Mouse (Mus musculus): ENCODE data around the gene Ptpn5. TPM values are rescaled to one million over a fixed set of nuclear protein-coding genes. Genes with fewer than 3 reads are reported as not detected.

Ptpn5 gene
- polyA plus RNA-seq, 1 experiment from 2014 or later, result 18.5 TPM

DNA sequence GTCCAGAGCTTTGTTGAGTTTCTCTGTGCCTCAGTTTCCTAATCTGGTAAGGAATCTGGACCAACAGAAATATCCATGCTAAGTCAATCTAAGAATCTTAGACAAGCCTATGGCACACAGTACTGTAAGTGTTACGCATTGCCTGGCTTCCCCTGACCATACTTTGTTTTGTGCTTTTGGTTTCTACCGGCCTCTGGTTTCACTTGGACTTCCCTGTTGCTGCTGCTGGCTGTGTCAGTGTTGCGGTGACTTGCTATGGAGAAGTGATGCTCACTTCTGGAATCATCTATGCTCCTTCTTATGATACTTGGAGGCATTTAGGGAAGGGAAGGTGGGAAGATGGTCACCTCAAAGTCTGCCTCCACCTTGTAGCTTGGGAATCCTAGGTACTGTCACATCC lies 11.5 kb downstream of the Ptpn5 start:
- ATAC-seq (ENCODE audit: low FRiP score) (no peak), DNase-seq (ENCODE audit: low spot score, missing footprints) (no peak)

DNA sequence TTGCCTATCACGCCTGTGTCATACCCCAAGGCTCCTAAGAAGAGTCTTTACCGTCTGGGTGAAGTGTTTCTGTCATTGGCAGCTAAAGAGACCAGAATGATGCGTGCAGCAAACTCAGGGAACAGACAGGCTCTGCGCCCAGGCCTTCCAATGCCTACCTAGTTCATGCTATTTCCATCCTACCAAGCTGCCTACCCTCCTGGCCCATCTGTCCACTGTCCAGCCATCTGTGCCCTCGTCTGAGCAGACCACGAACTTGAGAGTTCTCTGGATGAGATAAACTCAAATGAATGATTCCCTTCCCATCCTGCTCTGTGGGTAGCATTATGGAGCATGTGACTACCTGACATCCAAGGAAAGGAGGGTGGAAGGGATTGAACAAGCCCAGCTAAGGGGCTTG lies 16.8 kb downstream of the Ptpn5 start:
- WGBS, result 76% methylated on average over 6 of the region's 6 CpGs
- Histone ChIP-seq H3K9ac (ENCODE audit: low read length) (no peak overlapping the region), H3K4me1 (ENCODE audit: control insufficient read depth, insufficient read depth, low read length) (no peaks in the 10 kb centered on the region), H3K9me3 (ENCODE audit: control insufficient read depth, low read length) (no peaks in the 10 kb centered on the region), H3K4me2 (no peak overlapping the region), H3K27me3 (ENCODE audit: control insufficient read depth, insufficient read depth, low read length) (no peaks in the 10 kb centered on the region), H3K4me3 (ENCODE audit: low read depth, low read length) (no peak overlapping the region), H3K36me3 (ENCODE audit: control insufficient read depth, insufficient read depth, low read length) (no peaks in the 10 kb centered on the region), H3K27ac (ENCODE audit: low read depth, low read length) (no peak overlapping the region)
- DNase-seq (ENCODE audit: low spot score, missing footprints) (no peak), ATAC-seq (ENCODE audit: low FRiP score) (no peak)

More for the DNA sequence above, 11.5 kb downstream of the Ptpn5 start:
- 90% methylated on average over 3 of the region's 3 CpGs for WGBS
- no peaks in the 10 kb centered on the region for H3K36me3 ChIP-seq (ENCODE audit: control insufficient read depth, insufficient read depth, low read length)
- H3K9me3 ChIP-seq (ENCODE audit: control insufficient read depth, low read length), result no peaks in the 10 kb centered on the region
- no peak overlapping the region for H3K9ac ChIP-seq (ENCODE audit: low read length)
- H3K27me3 ChIP-seq (ENCODE audit: control insufficient read depth, insufficient read depth, low read length), result no peaks in the 10 kb centered on the region
- no peak overlapping the region for H3K27ac ChIP-seq (ENCODE audit: low read depth, low read length)
- no peaks in the 10 kb centered on the region for H3K4me1 ChIP-seq (ENCODE audit: control insufficient read depth, insufficient read depth, low read length)
- H3K4me2 ChIP-seq, result no peak overlapping the region
- no peak overlapping the region for H3K4me3 ChIP-seq (ENCODE audit: low read depth, low read length)

DNA sequence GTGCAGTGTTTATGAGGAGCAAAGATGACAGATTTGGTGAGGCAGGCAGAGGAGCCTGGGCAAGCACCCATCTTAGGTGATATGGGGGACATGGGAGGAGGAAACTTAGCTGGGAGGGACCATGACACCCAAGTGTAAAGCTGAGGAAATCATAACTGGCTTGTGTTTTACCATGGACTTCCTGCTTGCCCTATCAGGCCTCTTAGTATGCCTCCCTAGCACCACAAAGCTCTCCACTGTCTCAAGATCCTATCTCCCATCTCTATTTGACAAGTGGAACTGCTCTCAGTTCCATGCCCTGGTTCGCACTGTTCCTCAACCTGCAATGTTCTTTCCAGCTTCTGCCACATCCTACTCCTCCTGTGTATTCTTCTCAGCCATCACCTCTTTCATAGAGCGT lies 18.0 kb downstream of the Ptpn5 start:
- H3K36me3 ChIP-seq (ENCODE audit: control insufficient read depth, insufficient read depth, low read length), result no peaks in the 10 kb centered on the region

DNA sequence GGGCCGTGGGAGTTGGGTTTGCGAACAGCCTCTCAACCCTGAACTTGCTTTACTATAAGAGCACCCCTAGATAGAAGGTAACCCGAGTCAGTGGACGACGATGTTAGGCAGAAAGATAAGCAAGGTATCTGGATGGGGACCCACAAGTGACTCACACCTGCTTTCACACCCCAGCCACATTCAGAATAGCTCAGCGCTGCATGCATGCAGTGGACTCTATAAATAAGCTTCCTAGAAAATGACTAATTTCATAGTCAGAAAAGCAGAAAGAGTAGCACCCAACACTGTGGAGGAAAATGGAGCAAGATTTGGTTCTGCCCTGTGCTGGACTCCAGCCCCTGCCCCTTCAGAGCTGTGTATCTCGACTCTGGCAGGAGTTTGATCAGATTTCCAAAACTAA lies 20.1 kb downstream of the Ptpn5 start:
- WGBS, result 85% methylated on average over 7 of the region's 7 CpGs
- Histone ChIP-seq H3K9me3 (ENCODE audit: control insufficient read depth, low read length) (no peaks in the 10 kb centered on the region), H3K9ac (ENCODE audit: low read length) (no peak overlapping the region), H3K27ac (ENCODE audit: low read depth, low read length) (no peak overlapping the region), H3K4me1 (ENCODE audit: control insufficient read depth, insufficient read depth, low read length) (no peaks in the 10 kb centered on the region), H3K4me2 (no peak overlapping the region), H3K27me3 (ENCODE audit: control insufficient read depth, insufficient read depth, low read length) (no peaks in the 10 kb centered on the region), H3K36me3 (ENCODE audit: control insufficient read depth, insufficient read depth, low read length) (no peaks in the 10 kb centered on the region), H3K4me3 (ENCODE audit: low read depth, low read length) (no peak overlapping the region)
- no peak for ATAC-seq (ENCODE audit: low FRiP score)
- no peak for DNase-seq (ENCODE audit: low spot score, missing footprints)

More for the DNA sequence above, 18.0 kb downstream of the Ptpn5 start:
- ATAC-seq (ENCODE audit: low FRiP score) (no peak), DNase-seq (ENCODE audit: low spot score, missing footprints) (no peak)
- 76% methylated on average over 2 of the region's 2 CpGs for WGBS
- Histone ChIP-seq H3K27ac (ENCODE audit: low read depth, low read length) (no peak overlapping the region), H3K4me3 (ENCODE audit: low read depth, low read length) (no peak overlapping the region), H3K27me3 (ENCODE audit: control insufficient read depth, insufficient read depth, low read length) (no peaks in the 10 kb centered on the region), H3K4me2 (no peak overlapping the region), H3K9ac (ENCODE audit: low read length) (no peak overlapping the region), H3K9me3 (ENCODE audit: control insufficient read depth, low read length) (no peaks in the 10 kb centered on the region), H3K4me1 (ENCODE audit: control insufficient read depth, insufficient read depth, low read length) (no peaks in the 10 kb centered on the region)

DNA sequence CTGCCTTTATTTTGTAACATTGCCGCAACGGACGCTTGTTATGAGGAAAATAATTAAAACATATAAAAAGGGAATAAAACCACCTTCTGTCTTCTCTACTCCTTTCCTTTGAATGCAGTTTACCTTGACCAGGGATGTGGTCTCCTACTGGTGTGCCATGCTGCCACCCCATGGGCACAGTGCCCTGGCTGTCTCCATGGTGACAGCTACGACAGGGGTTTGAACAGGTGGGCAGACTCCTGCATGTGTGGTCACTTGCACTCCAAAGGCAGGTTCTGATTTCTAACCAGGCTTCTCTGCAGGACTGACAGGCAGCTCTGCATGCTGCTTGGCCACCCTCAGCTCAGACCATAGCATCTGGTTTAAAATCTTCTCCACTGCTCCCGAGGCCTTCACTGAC lies 21.4 kb downstream of the Ptpn5 start:
- WGBS, result 90% methylated on average over 5 of the region's 5 CpGs

DNA sequence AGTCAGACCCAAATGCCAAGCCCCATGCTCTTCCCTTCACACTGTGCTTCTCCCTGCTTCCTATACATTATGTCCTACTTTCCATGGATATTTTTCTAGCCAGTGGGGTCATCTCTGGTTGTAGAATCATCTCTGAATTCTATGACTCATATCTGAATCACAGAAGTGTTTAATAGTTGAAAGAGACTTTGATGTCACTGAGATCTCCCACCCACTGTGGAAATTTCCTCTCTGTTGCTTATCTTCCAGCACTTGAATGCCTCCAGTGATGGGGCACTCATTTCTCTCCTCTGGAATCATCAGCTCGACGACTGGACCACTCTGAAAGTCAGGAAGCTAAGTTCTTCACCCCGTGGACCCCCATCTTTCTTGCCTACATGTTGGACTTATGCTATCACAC lies 22.4 kb downstream of the Ptpn5 start:
- no peaks in the 10 kb centered on the region for H3K36me3 ChIP-seq (ENCODE audit: control insufficient read depth, insufficient read depth, low read length)
- H3K27me3 ChIP-seq (ENCODE audit: control insufficient read depth, insufficient read depth, low read length), result no peaks in the 10 kb centered on the region
- DNase-seq (ENCODE audit: low spot score, missing footprints) (no peak), ATAC-seq (ENCODE audit: low FRiP score) (no peak)
- H3K4me2 ChIP-seq, result no peak overlapping the region
- H3K4me1 ChIP-seq (ENCODE audit: control insufficient read depth, insufficient read depth, low read length), result no peaks in the 10 kb centered on the region
- H3K9ac ChIP-seq (ENCODE audit: low read length), result no peak overlapping the region
- H3K9me3 ChIP-seq (ENCODE audit: control insufficient read depth, low read length), result no peaks in the 10 kb centered on the region
- no peak overlapping the region for H3K27ac ChIP-seq (ENCODE audit: low read depth, low read length)
- 78% methylated on average over 3 of the region's 3 CpGs for WGBS
- no peak overlapping the region for H3K4me3 ChIP-seq (ENCODE audit: low read depth, low read length)

More for the DNA sequence above, 21.4 kb downstream of the Ptpn5 start:
- Histone ChIP-seq H3K4me1 (ENCODE audit: control insufficient read depth, insufficient read depth, low read length) (no peaks in the 10 kb centered on the region), H3K27me3 (ENCODE audit: control insufficient read depth, insufficient read depth, low read length) (no peaks in the 10 kb centered on the region), H3K4me3 (ENCODE audit: low read depth, low read length) (no peak overlapping the region), H3K4me2 (no peak overlapping the region), H3K27ac (ENCODE audit: low read depth, low read length) (no peak overlapping the region), H3K36me3 (ENCODE audit: control insufficient read depth, insufficient read depth, low read length) (no peaks in the 10 kb centered on the region), H3K9ac (ENCODE audit: low read length) (no peak overlapping the region), H3K9me3 (ENCODE audit: control insufficient read depth, low read length) (no peaks in the 10 kb centered on the region)
- ATAC-seq (ENCODE audit: low FRiP score) (no peak), DNase-seq (ENCODE audit: low spot score, missing footprints) (no peak)

DNA sequence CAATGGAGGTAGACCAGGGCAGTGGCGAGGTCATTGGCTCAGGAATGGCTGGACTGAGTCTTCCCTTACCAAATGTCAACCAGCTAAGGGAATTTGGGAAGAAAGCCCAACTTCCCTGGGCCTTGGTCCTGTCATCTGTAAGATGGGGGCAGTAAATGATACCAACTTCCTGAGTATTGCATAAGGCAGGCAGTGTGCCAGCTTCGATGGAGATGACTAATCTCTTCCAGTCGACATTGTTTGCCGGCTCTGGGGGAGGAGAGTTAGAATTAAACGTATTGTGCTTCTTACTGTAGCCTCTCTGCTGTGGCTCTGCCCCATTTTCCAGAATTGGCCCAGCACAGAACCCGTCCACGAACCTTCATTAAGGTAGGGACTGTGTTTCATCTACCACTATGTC lies 23.0 kb downstream of the Ptpn5 start:
- Histone ChIP-seq H3K27me3 (ENCODE audit: control insufficient read depth, insufficient read depth, low read length) (no peaks in the 10 kb centered on the region), H3K27ac (ENCODE audit: low read depth, low read length) (no peak overlapping the region), H3K4me1 (ENCODE audit: control insufficient read depth, insufficient read depth, low read length) (no peaks in the 10 kb centered on the region), H3K36me3 (ENCODE audit: control insufficient read depth, insufficient read depth, low read length) (no peaks in the 10 kb centered on the region), H3K4me3 (ENCODE audit: low read depth, low read length) (no peak overlapping the region), H3K4me2 (no peak overlapping the region), H3K9ac (ENCODE audit: low read length) (no peak overlapping the region), H3K9me3 (ENCODE audit: control insufficient read depth, low read length) (no peaks in the 10 kb centered on the region)
- DNase-seq (ENCODE audit: low spot score, missing footprints) (no peak), ATAC-seq (ENCODE audit: low FRiP score) (no peak)
- 86% methylated on average over 7 of the region's 7 CpGs for WGBS

DNA sequence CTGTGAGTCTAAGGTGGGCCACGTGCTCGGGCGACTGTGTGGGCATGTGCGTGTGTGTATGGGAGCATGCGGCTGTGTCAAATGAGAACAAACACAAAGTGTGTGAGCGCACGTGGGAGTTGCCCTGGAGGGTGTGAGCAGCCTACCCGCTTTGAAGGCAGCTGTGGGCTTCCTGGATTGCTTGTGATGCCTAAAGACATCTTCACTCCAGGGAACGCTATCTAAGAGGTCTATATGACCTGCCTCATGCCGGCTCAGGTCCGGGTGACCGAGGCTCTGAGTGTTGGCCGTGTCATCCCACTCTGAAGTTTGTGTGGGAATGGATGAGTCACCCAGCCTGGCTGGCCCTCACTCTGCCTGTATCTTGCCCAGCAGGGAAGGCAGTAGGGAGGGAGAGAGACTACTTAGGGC lies 24.7 kb downstream of the Ptpn5 start:
- Histone ChIP-seq H3K27me3 (ENCODE audit: control insufficient read depth, insufficient read depth, low read length) (no peaks in the 10 kb centered on the region), H3K27ac (ENCODE audit: low read depth, low read length) (no peak overlapping the region), H3K4me3 (ENCODE audit: low read depth, low read length) (no peak overlapping the region), H3K9me3 (ENCODE audit: control insufficient read depth, low read length) (no peaks in the 10 kb centered on the region), H3K4me1 (ENCODE audit: control insufficient read depth, insufficient read depth, low read length) (no peaks in the 10 kb centered on the region), H3K9ac (ENCODE audit: low read length) (no peak overlapping the region), H3K4me2 (no peak overlapping the region), H3K36me3 (ENCODE audit: control insufficient read depth, insufficient read depth, low read length) (no peaks in the 10 kb centered on the region)
- DNase-seq (ENCODE audit: low spot score, missing footprints) (no peak), ATAC-seq (ENCODE audit: low FRiP score) (no peak)
- 89% methylated on average over 13 of the region's 13 CpGs for WGBS

DNA sequence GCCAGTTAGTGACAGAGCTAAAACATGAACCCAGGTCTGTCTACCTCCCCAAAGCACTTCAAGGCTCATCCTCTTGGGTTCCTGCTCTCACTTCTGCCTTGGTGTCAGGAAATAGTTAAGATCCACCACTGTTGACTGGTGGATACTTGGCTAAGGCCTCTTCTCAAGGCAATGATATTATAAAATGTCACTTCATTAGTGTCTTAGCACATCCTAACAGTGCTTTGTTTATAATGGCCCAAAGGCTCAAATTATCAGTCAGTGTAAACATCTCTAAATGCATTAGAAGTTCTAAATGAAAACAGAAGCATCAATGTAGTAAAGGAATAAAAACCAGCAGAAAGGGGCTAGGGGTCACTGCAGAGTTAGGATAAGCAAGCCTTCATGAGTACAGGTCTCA lies 26.5 kb downstream of the Ptpn5 start:
- H3K36me3 ChIP-seq (ENCODE audit: control insufficient read depth, insufficient read depth, low read length), result no peaks in the 10 kb centered on the region
- no peak overlapping the region for H3K4me2 ChIP-seq
- no peaks in the 10 kb centered on the region for H3K4me1 ChIP-seq (ENCODE audit: control insufficient read depth, insufficient read depth, low read length)
- H3K4me3 ChIP-seq (ENCODE audit: low read depth, low read length), result no peak overlapping the region
- H3K27ac ChIP-seq (ENCODE audit: low read depth, low read length), result no peak overlapping the region
- H3K9me3 ChIP-seq (ENCODE audit: control insufficient read depth, low read length), result no peaks in the 10 kb centered on the region
- no peak overlapping the region for H3K9ac ChIP-seq (ENCODE audit: low read length)
- no peak for ATAC-seq (ENCODE audit: low FRiP score)
- H3K27me3 ChIP-seq (ENCODE audit: control insufficient read depth, insufficient read depth, low read length), result no peaks in the 10 kb centered on the region
- DNase-seq (ENCODE audit: low spot score, missing footprints), result no peak

Data from midbrain, embryonic 11.5 days (tissue).